Mouse (Mus musculus) heart, postnatal 10 days (tissue): ENCODE measurements around the gene Fam53b. TPM values are rescaled to one million over a fixed set of nuclear protein-coding genes. Genes with fewer than 3 reads are reported as not detected.

Source experiments
- DNase-seq, 2 experiments: peaks; one replicate each; pipeline ENCODE4 v3.0.0; 2021
- intact Hi-C: fragments of 180-260 bp; cut with DNase I; formaldehyde crosslinking; loops from one replicate; pipeline ENCODE4 v1.15.1; 2025
- total RNA-seq, 2 experiments: library from RNA; stranded (reverse); gene quantifications; 2 replicates each; pipeline ENCODE4 v1.2.3; 2021

The Fam53b gene
- total RNA-seq, 2 experiments from 2014 or later = 35.5 to 46.0 TPM

- DNase-seq = peak in 1 of 2 experiments; percentile 56
- intact Hi-C loops = no loop called here
Observed at GRCm38 (mm10) chr7:132793467-132793866, 20.2 kb downstream of the Fam53b start.

DNA sequence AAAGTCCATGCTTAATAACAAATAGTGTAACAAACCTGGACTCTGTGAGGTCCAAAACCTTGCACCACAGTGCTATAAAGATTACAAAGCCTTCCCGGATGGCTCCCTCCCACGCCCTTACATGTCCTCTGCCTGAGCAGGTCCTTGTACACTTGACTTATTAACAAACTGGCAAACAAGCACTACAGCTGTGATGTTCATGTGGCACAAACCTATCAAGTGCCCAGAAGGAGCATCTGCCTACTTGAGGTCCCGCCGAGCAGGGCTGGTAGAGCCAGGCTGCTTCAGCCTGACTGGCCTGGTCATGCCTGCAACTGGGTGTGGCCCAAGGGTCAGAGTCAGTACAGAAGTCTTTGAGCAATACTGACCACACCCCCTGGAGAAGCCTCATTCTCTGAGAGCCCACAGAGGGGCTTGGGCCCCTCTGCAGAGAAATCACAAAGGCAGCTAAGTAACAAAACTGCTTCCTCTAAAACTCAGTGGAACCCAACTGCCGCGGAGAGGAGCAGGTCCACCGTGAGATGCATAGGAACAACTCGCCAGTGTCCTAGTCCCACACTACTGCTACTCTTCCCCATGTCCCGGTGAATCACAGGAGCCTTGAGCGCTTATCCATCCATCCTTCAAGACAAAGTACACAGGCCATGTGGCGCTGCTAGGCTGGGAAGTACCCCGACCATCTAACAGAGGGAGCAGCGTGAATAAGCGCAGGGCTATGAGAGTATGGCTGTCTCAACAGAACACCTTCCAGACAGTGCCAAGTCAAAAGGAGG, 23.1 kb downstream of the Fam53b start:
- peak in 1 of 2 experiments; percentile 19 for DNase-seq
- intact Hi-C loops = no loop called here

GRCm38 (mm10) chr7:132788826-132789225, 24.9 kb downstream of the Fam53b start:
- DNase-seq = peak in 1 of 2 experiments; percentile 12
- intact Hi-C loops = no loop called here

GRCm38 (mm10) chr7:132787496-132788190, 26.0 kb downstream of the Fam53b start:
- intact Hi-C loops = loop anchor here (2.0 kb wide), 1 partner anchor 13 kb away; no protein-coding TSS in a partner anchor
- DNase-seq = peak in 1 of 2 experiments; percentile 15

- intact Hi-C loops = loop anchor here (2.0 kb wide), 1 partner anchor 14 kb away; no protein-coding TSS in a partner anchor
- no peak for DNase-seq
Observed at GRCm38 (mm10) chr7:132787022-132787421, 26.7 kb downstream of the Fam53b start.

GRCm38 (mm10) chr7:132786522-132786921, 27.2 kb downstream of the Fam53b start:
- peak in 1 of 2 experiments; percentile 27 for DNase-seq
- intact Hi-C loops = loop anchor here (2.0 kb wide), 1 partner anchor 14 kb away; no protein-coding TSS in a partner anchor

- intact Hi-C loops = loop anchor here (2.0 kb wide), 1 partner anchor 15 kb away; no protein-coding TSS in a partner anchor
- peak; percentile 65 to 76 for DNase-seq
Observed at GRCm38 (mm10) chr7:132786011-132786410, 27.7 kb downstream of the Fam53b start.

GRCm38 (mm10) chr7:132784101-132784500, 29.6 kb downstream of the Fam53b start:
- intact Hi-C loops = loop anchor here (2.0 kb wide), 1 partner anchor 27 kb away; no protein-coding TSS in a partner anchor
- peak in 1 of 2 experiments; percentile 36 for DNase-seq

GRCm38 (mm10) chr7:132781850-132782249, 31.8 kb downstream of the Fam53b start:
- peak in 1 of 2 experiments; percentile 51 for DNase-seq
- intact Hi-C loops = no loop called here

DNA sequence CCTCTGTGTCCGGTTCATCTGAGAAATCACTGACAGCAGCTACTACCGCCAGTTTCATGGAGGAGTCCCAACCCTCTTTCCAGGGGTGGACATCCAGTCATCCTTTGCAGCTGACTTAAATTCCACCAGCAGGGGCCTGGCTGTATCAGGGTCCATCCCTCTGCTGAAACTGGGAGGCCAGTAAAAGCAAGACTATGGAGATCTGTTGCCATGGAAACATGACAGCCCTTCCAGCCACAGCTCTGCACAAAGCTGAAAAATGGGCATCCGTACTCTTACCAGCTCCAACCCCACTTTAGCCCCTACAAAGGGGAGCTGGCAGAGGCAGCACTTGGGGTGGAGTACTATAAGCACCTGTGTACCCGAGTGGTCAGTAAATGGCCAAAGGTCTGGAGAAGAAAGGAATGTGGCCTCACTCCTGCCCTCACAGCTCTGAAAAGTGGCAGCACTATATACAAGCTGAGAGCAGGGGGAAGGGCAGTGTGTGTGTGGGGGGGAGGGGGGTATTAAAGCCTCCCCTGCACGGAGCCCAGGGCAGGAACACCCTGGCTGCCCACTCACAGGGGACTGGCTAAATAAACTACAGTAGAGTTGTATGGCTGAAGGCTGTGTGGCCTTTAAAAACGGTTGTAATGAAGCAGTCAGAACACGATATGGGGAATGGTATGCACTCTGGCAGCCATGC, 32.4 kb downstream of the Fam53b start:
- no peak for DNase-seq

GRCm38 (mm10) chr7:132780611-132781010, 33.1 kb downstream of the Fam53b start:
- DNase-seq = peak in 1 of 2 experiments; percentile 37
- intact Hi-C loops = no loop called here

More for the DNA sequence above, 32.4 kb downstream of the Fam53b start:
- intact Hi-C loops = no loop called here

GRCm38 (mm10) chr7:132778630-132779029, 35.1 kb downstream of the Fam53b start:
- DNase-seq = peak; percentile 66 to 73
- intact Hi-C loops = no loop called here

GRCm38 (mm10) chr7:132777728-132778453, 35.8 kb downstream of the Fam53b start:
- intact Hi-C loops = no loop called here
- DNase-seq = no peak

- DNase-seq = no peak
- intact Hi-C loops = no loop called here
Observed at GRCm38 (mm10) chr7:132777117-132777516, 36.6 kb downstream of the Fam53b start.

- intact Hi-C loops = no loop called here
- DNase-seq = peak in 1 of 2 experiments; percentile 51
Observed at GRCm38 (mm10) chr7:132776338-132777111, 37.2 kb downstream of the Fam53b start.

GRCm38 (mm10) chr7:132775922-132776321, 37.8 kb downstream of the Fam53b start:
- intact Hi-C loops = no loop called here
- DNase-seq = no peak

DNA sequence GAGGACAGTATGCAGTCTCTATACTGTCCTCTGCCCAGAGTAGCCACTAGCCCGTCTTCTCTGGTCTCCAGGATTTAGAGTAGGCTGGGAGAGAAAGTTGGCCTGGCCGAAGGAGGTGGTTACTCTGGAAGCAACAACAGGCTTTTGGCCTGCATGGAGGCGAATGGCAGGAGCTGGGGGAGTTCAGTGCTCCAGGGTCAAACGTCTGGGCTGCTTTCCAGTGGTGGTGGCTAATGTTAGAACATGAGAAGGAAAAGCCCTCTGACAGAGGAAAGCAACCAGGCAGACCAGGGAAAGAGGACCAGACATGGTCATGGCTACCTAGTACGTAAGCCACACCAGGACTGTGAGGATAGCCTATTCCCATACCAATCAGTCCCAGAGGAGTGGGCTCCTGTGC, 38.4 kb downstream of the Fam53b start:
- peak; percentile 84 to 88 for DNase-seq
- intact Hi-C loops = no loop called here

DNA sequence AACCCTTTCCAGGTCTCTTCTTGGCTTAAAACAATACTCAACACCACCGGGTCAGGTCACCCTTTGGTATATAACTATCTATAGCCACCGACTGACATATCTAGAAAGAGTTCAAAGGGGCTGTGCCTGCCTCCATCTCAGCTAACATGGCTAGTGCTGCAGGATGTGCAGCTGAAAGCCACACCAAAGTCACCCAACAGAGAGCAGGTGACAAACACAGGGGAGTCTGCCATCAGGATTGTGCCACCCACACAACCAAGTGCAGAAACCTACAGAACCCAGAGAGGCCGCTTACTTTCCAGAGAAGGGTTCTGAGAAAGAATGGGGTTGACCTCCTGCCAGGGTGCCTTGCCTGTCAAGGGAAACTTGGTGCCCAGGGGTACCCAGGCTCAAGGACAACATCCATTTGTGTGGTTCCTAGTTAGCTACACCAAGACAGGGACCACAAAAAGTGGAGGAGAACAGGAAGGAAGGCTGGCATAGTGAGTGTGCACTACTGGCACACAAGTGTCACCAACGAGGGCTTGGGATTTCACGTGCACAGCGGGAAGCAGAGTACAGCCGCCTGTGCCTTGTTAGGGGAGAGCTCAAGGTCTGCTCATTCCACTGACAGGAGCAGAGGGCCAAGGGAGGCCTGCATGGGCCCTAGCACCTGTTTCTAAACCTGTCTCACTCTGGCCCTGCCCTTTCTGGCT, 40.5 kb downstream of the Fam53b start:
- DNase-seq = no peak
- intact Hi-C loops = no loop called here

DNA sequence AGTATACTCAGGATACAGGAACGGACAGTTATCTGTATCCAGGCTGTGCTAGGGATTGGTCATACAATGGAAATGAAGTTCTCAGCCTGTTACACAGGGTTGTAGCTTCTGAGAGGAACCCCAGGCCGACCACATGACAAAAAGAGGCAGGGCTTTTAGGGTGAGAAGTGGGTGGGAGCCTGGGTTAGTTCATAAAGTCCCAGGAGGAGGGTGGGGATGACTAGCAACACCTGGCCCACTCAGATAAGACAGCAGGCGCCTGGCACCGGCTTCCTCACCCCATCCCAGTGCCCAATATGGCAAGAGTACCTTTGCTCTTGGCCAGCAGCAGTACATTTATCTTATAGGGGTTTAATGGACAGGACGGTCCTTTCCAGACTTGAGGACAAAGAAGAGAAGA, 41.2 kb downstream of the Fam53b start:
- DNase-seq = no peak
- intact Hi-C loops = no loop called here
